Mouse (Mus musculus) neural tube, embryonic 10.5 days (tissue): ENCODE results near the gene Hmgb3.

Experiments used
- DNase-seq: peaks from one replicate; pipeline ENCODE4 v3.0.0-alpha.2; 2017; ENCODE audit warnings: low spot score; ENCODE audit errors: extremely low spot score

Hmgb3 gene

DNA sequence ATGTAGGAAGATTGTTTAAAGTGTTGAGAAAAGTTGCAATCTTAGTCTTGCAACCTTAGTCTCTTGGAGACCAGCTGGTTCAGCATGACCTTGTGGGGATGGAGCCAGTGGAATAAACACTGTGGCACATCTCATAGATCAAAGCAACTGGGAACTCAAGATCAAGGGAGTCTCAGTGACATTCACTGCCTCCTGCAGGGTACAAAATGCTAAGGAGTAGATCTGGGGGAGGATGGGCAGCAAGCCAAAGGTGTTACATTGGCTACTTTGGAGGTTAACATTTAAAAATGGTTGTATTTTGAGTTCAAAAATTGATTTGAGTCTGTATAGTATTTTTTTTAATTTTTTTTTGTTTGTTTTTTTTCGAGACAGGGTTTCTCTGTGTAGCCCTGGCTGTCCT lies 33.5 kb downstream of the Hmgb3 start:
- no peak for DNase-seq

DNA sequence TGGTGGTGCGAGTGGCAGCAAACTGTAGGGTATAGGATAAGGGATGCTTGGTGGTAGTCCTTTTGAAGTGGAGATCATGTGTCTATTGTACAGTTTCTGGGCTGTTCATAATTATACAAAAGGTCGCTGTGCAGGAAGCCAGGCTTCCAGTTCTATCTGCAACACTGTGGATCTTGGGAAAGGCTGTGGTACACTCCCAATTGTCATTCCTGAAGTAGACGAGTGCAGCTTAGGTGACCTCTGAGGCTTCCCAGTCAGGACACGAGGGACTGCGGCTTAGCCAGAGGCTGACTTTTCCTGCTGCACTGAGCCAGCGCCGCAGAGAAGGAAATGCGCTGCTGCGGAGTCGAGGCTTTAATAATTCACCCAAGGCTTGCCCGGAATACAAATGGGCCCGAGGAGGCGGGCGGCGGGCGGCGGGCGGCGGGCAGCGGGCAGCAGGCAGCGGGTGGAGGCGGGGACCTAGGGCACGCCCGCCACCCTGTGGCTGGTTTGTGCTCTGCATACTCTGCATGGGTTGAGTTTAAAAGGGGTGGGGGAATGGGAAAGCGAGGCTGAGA lies 45.4 kb downstream of the Hmgb3 start:
- peak; percentile 63 for DNase-seq
